Mouse (Mus musculus): ENCODE results near the gene Gnb2. TPM values are rescaled to one million over a fixed set of nuclear protein-coding genes. Genes with fewer than 3 reads are reported as not detected.

Gnb2 gene
- polyA plus RNA-seq, 1 experiment from 2014 or later = 165 TPM

DNA sequence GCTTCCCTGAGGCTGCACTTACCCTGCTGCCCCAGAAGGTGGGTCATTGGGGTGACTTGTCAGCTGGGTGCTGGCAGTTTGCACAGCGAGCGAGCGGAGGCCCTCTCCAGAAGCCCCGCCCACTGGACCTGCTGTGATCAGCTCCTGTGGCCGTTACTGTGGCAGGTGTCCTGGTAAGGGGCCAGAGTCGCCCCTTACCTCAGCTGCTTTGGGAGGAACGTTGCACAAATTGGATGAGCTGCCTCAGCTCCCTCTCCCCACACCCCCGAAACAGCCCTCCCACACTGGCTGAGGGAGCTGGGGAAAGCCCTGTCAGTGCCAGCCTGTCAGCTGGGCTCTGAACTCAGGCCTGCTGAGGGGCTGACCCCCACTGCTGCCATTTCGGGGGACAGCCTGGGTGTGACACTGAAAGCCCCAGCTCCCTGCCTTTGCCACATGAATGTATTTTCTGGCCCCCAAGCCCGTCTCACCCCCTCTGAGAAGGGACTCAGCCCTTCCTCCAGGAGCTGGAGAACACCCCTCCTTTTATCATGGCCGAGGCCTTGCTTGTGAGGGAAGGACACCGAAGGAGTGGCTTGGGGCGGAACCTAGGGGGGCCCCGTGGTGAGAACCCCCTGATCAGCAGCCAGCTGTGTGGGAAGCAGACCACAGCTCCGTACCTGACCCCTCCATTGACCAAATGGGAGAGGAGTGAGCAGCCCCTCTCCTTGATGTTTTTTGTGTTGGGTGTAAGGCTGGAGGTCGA, 6.9 kb downstream of the Gnb2 start:
- peak; percentile 34 for TF ChIP-seq CTCF (IDR thresholded peaks at IDR 0.05; ENCODE audit: low read depth)
- TF ChIP-seq EP300 (IDR thresholded peaks at IDR 0.05; ENCODE audit: low read depth) = no peak
- DNase-seq (peak; percentile 76), ATAC-seq (peak; percentile 56)
- peaks cover 16% of the 10 kb centered on the region for H3K4me1 ChIP-seq (ENCODE audit: insufficient read depth)
- 44% methylated on average over 16 of the region's 16 CpGs for WGBS (ENCODE audit: insufficient replicate concordance)
- no peak overlapping the region for H3K4me2 ChIP-seq (ENCODE audit: low read depth, low read length)
- H3K36me3 ChIP-seq (replicated peaks; ENCODE audit: insufficient read depth, low read length) = peaks cover 89% of the 10 kb centered on the region
- no peak overlapping the region for H3K4me3 ChIP-seq (ENCODE audit: low read depth, low read length)
- peak overlapping the region; percentile 12; the same call in 1 of the 2 replicates for H3K27ac ChIP-seq (ENCODE audit: low read depth)
- H3K9me3 ChIP-seq (ENCODE audit: low read length) = no peaks in the 10 kb centered on the region
- H3K27me3 ChIP-seq (ENCODE audit: insufficient read depth, low read length) = no peaks in the 10 kb centered on the region
- no peak overlapping the region for H3K9ac ChIP-seq (replicated peaks)

DNA sequence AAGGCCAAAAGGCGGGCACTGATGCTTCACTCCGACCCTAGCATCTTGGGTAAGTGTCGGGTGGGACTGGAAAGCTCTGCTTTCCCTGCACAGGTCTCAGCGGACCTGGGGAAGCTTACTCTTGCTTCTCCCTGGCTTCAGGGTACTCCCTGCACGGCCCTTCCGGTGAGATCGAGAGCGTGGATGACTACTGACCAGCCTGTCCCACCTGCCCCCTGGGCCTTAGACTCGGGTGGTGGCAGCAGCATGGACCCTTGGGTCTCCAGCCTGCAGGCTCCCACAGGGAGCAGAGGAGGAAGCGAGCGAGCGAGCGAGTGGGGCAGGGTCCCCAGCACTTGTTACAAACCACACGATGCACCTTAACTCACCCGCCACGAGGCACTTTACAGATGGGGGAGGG, 7.8 kb downstream of the Gnb2 start:
- DNase-seq (no peak), ATAC-seq (no peak)
- Histone ChIP-seq H3K4me1 (ENCODE audit: insufficient read depth) (peaks cover 10% of the 10 kb centered on the region), H3K36me3 (replicated peaks; ENCODE audit: insufficient read depth, low read length) (peaks cover 97% of the 10 kb centered on the region), H3K9me3 (ENCODE audit: low read length) (no peaks in the 10 kb centered on the region), H3K4me3 (ENCODE audit: low read depth, low read length) (no peak overlapping the region), H3K27ac (ENCODE audit: low read depth) (no peak overlapping the region), H3K9ac (replicated peaks) (no peak overlapping the region), H3K27me3 (ENCODE audit: insufficient read depth, low read length) (no peaks in the 10 kb centered on the region), H3K4me2 (ENCODE audit: low read depth, low read length) (no peak overlapping the region)
- WGBS (ENCODE audit: insufficient replicate concordance) = 79% methylated on average over 16 of the region's 16 CpGs
- TF ChIP-seq EP300 (IDR thresholded peaks at IDR 0.05; ENCODE audit: low read depth) (no peak), CTCF (IDR thresholded peaks at IDR 0.05; ENCODE audit: low read depth) (no peak)

DNA sequence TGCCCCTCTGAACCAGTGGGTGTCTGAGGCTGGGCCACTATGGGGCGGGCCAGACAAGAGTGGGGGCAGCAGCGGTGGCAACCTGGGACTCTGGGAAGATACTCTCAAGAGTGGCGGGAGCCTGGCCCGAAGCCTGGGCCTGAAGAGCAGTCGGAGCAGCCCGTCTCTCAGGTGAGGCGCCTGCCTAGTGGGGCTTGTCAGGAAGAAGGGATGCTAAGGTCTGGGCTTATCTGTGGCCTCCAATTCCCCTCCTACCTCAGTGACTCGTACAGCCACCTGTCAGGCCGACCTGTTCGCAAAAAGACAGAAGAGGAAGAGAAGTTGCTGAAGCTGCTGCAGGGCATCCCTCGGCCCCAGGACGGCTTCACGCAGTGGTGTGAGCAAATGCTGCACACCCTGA, 8.6 kb downstream of the Gnb2 start:
- Histone ChIP-seq H3K36me3 (replicated peaks; ENCODE audit: insufficient read depth, low read length) (peaks cover 98% of the 10 kb centered on the region), H3K4me2 (ENCODE audit: low read depth, low read length) (no peak overlapping the region), H3K9me3 (ENCODE audit: low read length) (no peaks in the 10 kb centered on the region), H3K4me1 (ENCODE audit: insufficient read depth) (peaks cover 4% of the 10 kb centered on the region; the same call in 1 of the 2 replicates), H3K4me3 (ENCODE audit: low read depth, low read length) (no peak overlapping the region), H3K27ac (ENCODE audit: low read depth) (no peak overlapping the region), H3K9ac (replicated peaks) (no peak overlapping the region), H3K27me3 (ENCODE audit: insufficient read depth, low read length) (no peaks in the 10 kb centered on the region)
- TF ChIP-seq CTCF (IDR thresholded peaks at IDR 0.05; ENCODE audit: low read depth) (no peak), EP300 (IDR thresholded peaks at IDR 0.05; ENCODE audit: low read depth) (no peak)
- DNase-seq = no peak
- no peak for ATAC-seq
- 87% methylated on average over 13 of the region's 13 CpGs for WGBS (ENCODE audit: insufficient replicate concordance)

DNA sequence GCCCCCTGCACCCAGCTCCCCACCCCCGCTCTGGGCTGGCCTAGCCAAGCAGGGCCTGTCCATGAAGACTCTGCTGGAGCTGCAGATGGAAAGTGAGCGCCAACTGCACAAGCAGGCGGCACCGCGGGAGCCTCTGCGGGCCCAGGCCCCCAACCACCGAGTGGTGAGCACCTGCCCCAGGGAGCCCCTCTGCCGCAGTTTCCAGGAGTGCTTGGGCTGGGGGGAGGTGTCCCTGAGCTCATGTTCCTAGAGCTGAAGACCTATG, 9.1 kb downstream of the Gnb2 start:
- DNase-seq = no peak
- WGBS (ENCODE audit: insufficient replicate concordance) = 85% methylated on average over 6 of the region's 8 CpGs
- peaks cover 4% of the 10 kb centered on the region; the same call in 1 of the 2 replicates for H3K4me1 ChIP-seq (ENCODE audit: insufficient read depth)
- H3K36me3 ChIP-seq (replicated peaks; ENCODE audit: insufficient read depth, low read length) = peaks cover 98% of the 10 kb centered on the region
- H3K9me3 ChIP-seq (ENCODE audit: low read length) = no peaks in the 10 kb centered on the region
- no peak overlapping the region for H3K4me2 ChIP-seq (ENCODE audit: low read depth, low read length)
- TF ChIP-seq EP300 (IDR thresholded peaks at IDR 0.05; ENCODE audit: low read depth) = no peak
- no peak for TF ChIP-seq CTCF (IDR thresholded peaks at IDR 0.05; ENCODE audit: low read depth)
- no peaks in the 10 kb centered on the region for H3K27me3 ChIP-seq (ENCODE audit: insufficient read depth, low read length)
- H3K9ac ChIP-seq (replicated peaks) = no peak overlapping the region
- no peak for ATAC-seq
- H3K4me3 ChIP-seq (ENCODE audit: low read depth, low read length) = no peak overlapping the region
- H3K27ac ChIP-seq (ENCODE audit: low read depth) = no peak overlapping the region

GRCm38 (mm10) chr5:137523396-137524250, 9.7 kb downstream of the Gnb2 start:
- DNase-seq (no peak), ATAC-seq (no peak)
- H3K27me3 ChIP-seq (ENCODE audit: insufficient read depth, low read length) = no peaks in the 10 kb centered on the region
- no peaks in the 10 kb centered on the region for H3K9me3 ChIP-seq (ENCODE audit: low read length)
- peaks cover 98% of the 10 kb centered on the region for H3K36me3 ChIP-seq (replicated peaks; ENCODE audit: insufficient read depth, low read length)
- H3K9ac ChIP-seq (replicated peaks) = no peak overlapping the region
- peaks cover 4% of the 10 kb centered on the region; the same call in 1 of the 2 replicates for H3K4me1 ChIP-seq (ENCODE audit: insufficient read depth)
- no peak overlapping the region for H3K27ac ChIP-seq (ENCODE audit: low read depth)
- no peak overlapping the region for H3K4me2 ChIP-seq (ENCODE audit: low read depth, low read length)
- TF ChIP-seq CTCF (IDR thresholded peaks at IDR 0.05; ENCODE audit: low read depth) (no peak), EP300 (IDR thresholded peaks at IDR 0.05; ENCODE audit: low read depth) (no peak)
- no peak overlapping the region for H3K4me3 ChIP-seq (ENCODE audit: low read depth, low read length)
- WGBS (ENCODE audit: insufficient replicate concordance) = 80% methylated on average over 25 of the region's 25 CpGs

DNA sequence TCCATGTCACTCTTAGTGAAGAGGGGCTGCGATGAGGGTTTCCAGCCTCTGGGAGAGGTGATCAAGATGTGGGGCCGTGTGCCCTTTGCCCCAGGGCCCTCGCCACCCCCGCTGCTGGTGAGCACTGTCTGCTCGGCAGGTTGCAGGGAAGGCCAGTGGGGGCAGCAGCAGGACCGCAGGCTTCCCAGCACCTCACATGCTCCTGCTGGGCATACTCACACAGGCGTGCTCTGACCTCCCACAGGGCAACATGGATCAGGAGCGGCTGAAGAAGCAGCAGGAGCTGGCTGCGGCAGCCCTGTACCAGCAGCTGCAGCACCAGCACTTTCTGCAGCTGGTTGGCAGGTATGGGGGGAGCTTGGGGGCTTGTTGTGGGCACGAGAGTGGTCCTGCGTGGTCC, 10.6 kb downstream of the Gnb2 start:
- Histone ChIP-seq H3K4me1 (ENCODE audit: insufficient read depth) (peaks cover 4% of the 10 kb centered on the region; the same call in 1 of the 2 replicates), H3K27me3 (ENCODE audit: insufficient read depth, low read length) (no peaks in the 10 kb centered on the region), H3K27ac (ENCODE audit: low read depth) (no peak overlapping the region), H3K9ac (replicated peaks) (no peak overlapping the region), H3K36me3 (replicated peaks; ENCODE audit: insufficient read depth, low read length) (peaks cover 89% of the 10 kb centered on the region), H3K9me3 (ENCODE audit: low read length) (no peaks in the 10 kb centered on the region), H3K4me3 (ENCODE audit: low read depth, low read length) (no peak overlapping the region), H3K4me2 (ENCODE audit: low read depth, low read length) (no peak overlapping the region)
- WGBS (ENCODE audit: insufficient replicate concordance) = 79% methylated on average over 11 of the region's 11 CpGs
- no peak for DNase-seq
- no peak for ATAC-seq
- TF ChIP-seq EP300 (IDR thresholded peaks at IDR 0.05; ENCODE audit: low read depth) = no peak
- TF ChIP-seq CTCF (IDR thresholded peaks at IDR 0.05; ENCODE audit: low read depth) = no peak

All from liver, postnatal 0 days (tissue).